Mouse (Mus musculus): ENCODE measurements around the gene Lmf2. TPM values are rescaled to one million over a fixed set of nuclear protein-coding genes. Genes with fewer than 3 reads are reported as not detected.

Lmf2 gene
- polyA plus RNA-seq, 1 experiment from 2014 or later: 44.8 TPM

- peak within 1 kb of the TSS; percentile 94 for H3K4me2 ChIP-seq (replicated peaks; ENCODE audit: low read depth, low read length)
- peaks cover 9% of the 10 kb centered on the region; the same call in 1 of the 2 replicates for H3K4me1 ChIP-seq (ENCODE audit: insufficient read depth, low read depth, low read length)
- peak; percentile 99 for DNase-seq (ENCODE audit: low spot score)
- H3K9ac ChIP-seq (replicated peaks; ENCODE audit: low read depth): peak within 1 kb of the TSS; percentile 89
- no peaks in the 10 kb centered on the region for H3K36me3 ChIP-seq (ENCODE audit: insufficient read depth, low read length)
- H3K27ac ChIP-seq (ENCODE audit: low read length): peak within 1 kb of the TSS; percentile 62
- WGBS: under 1% methylated on average over 34 of the region's 37 CpGs
- peak within 1 kb of the TSS; percentile 94 for H3K4me3 ChIP-seq (ENCODE audit: low read depth, low read length)
- H3K9me3 ChIP-seq (ENCODE audit: low read length): no peaks in the 10 kb centered on the region
- H3K27me3 ChIP-seq (replicated peaks; ENCODE audit: insufficient read depth, low read length): no peaks in the 10 kb centered on the region
- peak; percentile 100 for ATAC-seq
- no peak for TF ChIP-seq EP300 (IDR thresholded peaks at IDR 0.05)
- no peak for TF ChIP-seq CTCF (IDR thresholded peaks at IDR 0.05)
These were observed 40.2 kb downstream of the Lmf2 start, which contains the start of gene Sbf1 for GRCm38 (mm10) chr15:89315190-89315731. Gene Sbf1, minus strand, starts transcription at chr15:89315311.

- TF ChIP-seq CTCF (IDR thresholded peaks at IDR 0.05) (peak; percentile 46), EP300 (IDR thresholded peaks at IDR 0.05) (no peak)
- H3K4me1 ChIP-seq (ENCODE audit: insufficient read depth, low read depth, low read length): peaks cover 9% of the 10 kb centered on the region; the same call in 1 of the 2 replicates
- WGBS: 1% methylated on average over 49 of the region's 58 CpGs
- peak overlapping the region; percentile 89 for H3K9ac ChIP-seq (replicated peaks; ENCODE audit: low read depth)
- no peaks in the 10 kb centered on the region for H3K36me3 ChIP-seq (ENCODE audit: insufficient read depth, low read length)
- H3K9me3 ChIP-seq (ENCODE audit: low read length): no peaks in the 10 kb centered on the region
- peak overlapping the region; percentile 62 for H3K27ac ChIP-seq (ENCODE audit: low read length)
- DNase-seq (ENCODE audit: low spot score) (peak; percentile 47), ATAC-seq (peak; percentile 5)
- H3K4me2 ChIP-seq (replicated peaks; ENCODE audit: low read depth, low read length): peak overlapping the region; percentile 94
- no peaks in the 10 kb centered on the region for H3K27me3 ChIP-seq (replicated peaks; ENCODE audit: insufficient read depth, low read length)
- peak overlapping the region; percentile 94 for H3K4me3 ChIP-seq (ENCODE audit: low read depth, low read length)
These were observed 40.8 kb downstream of the Lmf2 start for GRCm38 (mm10) chr15:89314511-89315189.

- Histone ChIP-seq H3K27me3 (replicated peaks; ENCODE audit: insufficient read depth, low read length) (no peaks in the 10 kb centered on the region), H3K36me3 (ENCODE audit: insufficient read depth, low read length) (no peaks in the 10 kb centered on the region), H3K9me3 (ENCODE audit: low read length) (no peaks in the 10 kb centered on the region), H3K9ac (replicated peaks; ENCODE audit: low read depth) (peak overlapping the region; percentile 89), H3K4me2 (replicated peaks; ENCODE audit: low read depth, low read length) (peak overlapping the region; percentile 94), H3K27ac (ENCODE audit: low read length) (no peak overlapping the region), H3K4me3 (ENCODE audit: low read depth, low read length) (peak overlapping the region; percentile 94), H3K4me1 (ENCODE audit: insufficient read depth, low read depth, low read length) (peaks cover 9% of the 10 kb centered on the region; the same call in 1 of the 2 replicates)
- DNase-seq (ENCODE audit: low spot score): no peak
- TF ChIP-seq EP300 (IDR thresholded peaks at IDR 0.05) (no peak), CTCF (IDR thresholded peaks at IDR 0.05) (no peak)
- ATAC-seq: no peak
- WGBS: 29% methylated on average over 3 of the region's 3 CpGs
These were observed 41.4 kb downstream of the Lmf2 start for GRCm38 (mm10) chr15:89314107-89314506.

- WGBS: 71% methylated on average over 4 of the region's 4 CpGs
- Histone ChIP-seq H3K9me3 (ENCODE audit: low read length) (no peaks in the 10 kb centered on the region), H3K9ac (replicated peaks; ENCODE audit: low read depth) (no peak overlapping the region; the same call in 1 of the 2 replicates), H3K27ac (ENCODE audit: low read length) (no peak overlapping the region), H3K4me1 (ENCODE audit: insufficient read depth, low read depth, low read length) (peaks cover 9% of the 10 kb centered on the region; the same call in 1 of the 2 replicates), H3K4me2 (replicated peaks; ENCODE audit: low read depth, low read length) (no peak overlapping the region), H3K27me3 (replicated peaks; ENCODE audit: insufficient read depth, low read length) (no peaks in the 10 kb centered on the region), H3K4me3 (ENCODE audit: low read depth, low read length) (no peak overlapping the region), H3K36me3 (ENCODE audit: insufficient read depth, low read length) (no peaks in the 10 kb centered on the region)
- TF ChIP-seq CTCF (IDR thresholded peaks at IDR 0.05): no peak
- no peak for TF ChIP-seq EP300 (IDR thresholded peaks at IDR 0.05)
- DNase-seq (ENCODE audit: low spot score) (no peak), ATAC-seq (no peak)
These were observed 42.1 kb downstream of the Lmf2 start for GRCm38 (mm10) chr15:89313359-89313758.

GRCm38 (mm10) chr15:89309962-89310498 lies 45.4 kb downstream of the Lmf2 start:
- DNase-seq (ENCODE audit: low spot score): no peak
- Histone ChIP-seq H3K4me1 (ENCODE audit: insufficient read depth, low read depth, low read length) (peaks cover 9% of the 10 kb centered on the region; the same call in 1 of the 2 replicates), H3K9me3 (ENCODE audit: low read length) (no peaks in the 10 kb centered on the region), H3K4me2 (replicated peaks; ENCODE audit: low read depth, low read length) (no peak overlapping the region), H3K4me3 (ENCODE audit: low read depth, low read length) (no peak overlapping the region), H3K36me3 (ENCODE audit: insufficient read depth, low read length) (peaks cover 9% of the 10 kb centered on the region; the same call in 1 of the 2 replicates), H3K27me3 (replicated peaks; ENCODE audit: insufficient read depth, low read length) (no peaks in the 10 kb centered on the region), H3K9ac (replicated peaks; ENCODE audit: low read depth) (no peak overlapping the region), H3K27ac (ENCODE audit: low read length) (no peak overlapping the region)
- 60% methylated on average over 5 of the region's 6 CpGs for WGBS
- TF ChIP-seq EP300 (IDR thresholded peaks at IDR 0.05) (no peak), CTCF (IDR thresholded peaks at IDR 0.05) (no peak)
- ATAC-seq: no peak

DNA sequence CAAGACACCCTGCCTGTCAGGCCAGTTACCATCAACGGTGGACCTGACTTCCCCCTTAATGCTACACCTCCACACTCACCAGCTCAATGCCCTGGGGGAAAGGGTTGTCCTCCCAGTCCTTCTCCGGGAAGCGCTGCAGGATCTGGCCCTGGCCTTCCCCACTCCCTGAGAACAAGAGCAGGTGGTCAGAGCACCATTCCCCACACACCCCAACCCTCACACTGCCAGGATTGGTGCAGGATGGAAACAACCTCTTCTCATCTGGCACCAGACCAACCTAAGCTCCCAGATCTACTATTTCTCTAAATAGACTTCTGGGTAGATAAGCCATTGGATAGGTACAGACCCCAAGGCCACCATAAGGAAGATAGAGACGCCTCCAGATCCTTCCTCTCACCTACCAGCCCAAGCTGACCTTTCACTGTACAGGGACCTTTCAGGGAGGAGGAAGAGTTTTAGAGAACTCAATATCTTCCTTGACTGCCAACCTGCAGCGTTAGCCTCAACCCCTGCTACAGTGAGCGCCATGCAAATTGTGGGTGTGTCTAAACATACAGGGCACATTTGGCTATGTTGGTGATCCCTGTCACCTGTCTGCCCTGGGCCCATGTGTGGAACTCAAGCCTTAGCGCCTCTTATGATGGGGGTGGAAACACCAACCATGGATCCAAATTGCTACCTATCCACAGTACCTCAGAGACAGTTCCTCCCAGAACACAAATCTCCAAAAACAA lies 46.9 kb downstream of the Lmf2 start:
- DNase-seq (ENCODE audit: low spot score) (no peak), ATAC-seq (no peak)
- no peak for TF ChIP-seq EP300 (IDR thresholded peaks at IDR 0.05)
- TF ChIP-seq CTCF (IDR thresholded peaks at IDR 0.05): no peak
- no peak overlapping the region for H3K9ac ChIP-seq (replicated peaks; ENCODE audit: low read depth)
- no peaks in the 10 kb centered on the region for H3K9me3 ChIP-seq (ENCODE audit: low read length)
- no peak overlapping the region for H3K27ac ChIP-seq (ENCODE audit: low read length)
- no peaks in the 10 kb centered on the region for H3K27me3 ChIP-seq (replicated peaks; ENCODE audit: insufficient read depth, low read length)
- no peak overlapping the region for H3K4me3 ChIP-seq (ENCODE audit: low read depth, low read length)
- H3K4me2 ChIP-seq (replicated peaks; ENCODE audit: low read depth, low read length): no peak overlapping the region
- 80% methylated on average over 7 of the region's 7 CpGs for WGBS
- H3K36me3 ChIP-seq (ENCODE audit: insufficient read depth, low read length): peaks cover 18% of the 10 kb centered on the region; the same call in 1 of the 2 replicates
- no peaks in the 10 kb centered on the region for H3K4me1 ChIP-seq (ENCODE audit: insufficient read depth, low read depth, low read length)
